Mouse (Mus musculus) embryonic facial prominence, embryonic 14.5 days (tissue): ENCODE data around the gene Usp1. TPM values are rescaled to one million over a fixed set of nuclear protein-coding genes. Genes with fewer than 3 reads are reported as not detected.
"Not testable (repeated sequence)": the region's sequence is repeated elsewhere in the genome, so short reads cannot be mapped to it uniquely, and the experiment has no call there.

ENCODE experiments used
- ATAC-seq: fragments of 200-750 bp; cut with Nextera tagmentation; 2 replicates; pipeline ENCODE4 v1.8.0; 2017; ENCODE audit warnings: low read depth, moderate number of reproducible peaks, moderate TSS enrichment
- DNase-seq: peaks from one replicate; pipeline ENCODE4 v3.0.0-alpha.2; 2015; ENCODE audit warnings: low spot score
- H3K27ac ChIP-seq: fragments of 300-500 bp; sonication (generic); replicated peaks from 2 replicates; pipeline ENCODE4 v1.5.1; 2014; ENCODE audit warnings: low read depth, mild to moderate bottlenecking, low read length, moderate library complexity
- H3K27me3 ChIP-seq: fragments of 300-500 bp; sonication (generic); replicated peaks from 2 replicates; pipeline ENCODE4 v1.6.1; 2014; ENCODE audit warnings: low read length; ENCODE audit not compliant: control insufficient read depth, insufficient read depth
- H3K36me3 ChIP-seq: fragments of 300-500 bp; sonication (generic); 2 replicates; pipeline ENCODE4 v1.6.1; 2014; ENCODE audit warnings: low read length, mixed read lengths; ENCODE audit not compliant: control insufficient read depth, insufficient read depth
- H3K4me1 ChIP-seq: fragments of 300-500 bp; sonication (generic); 2 replicates; pipeline ENCODE4 v1.6.1; 2014; ENCODE audit warnings: antibody characterized with exemption, low read length; ENCODE audit not compliant: control insufficient read depth, insufficient read depth
- H3K4me2 ChIP-seq: fragments of 300-500 bp; sonication (generic); 2 replicates; pipeline ENCODE4 v1.6.1; 2014; ENCODE audit warnings: low read depth, mild to moderate bottlenecking, low read length, moderate library complexity, mixed read lengths
- H3K4me3 ChIP-seq: fragments of 300-500 bp; sonication (generic); 2 replicates; pipeline ENCODE4 v1.5.1; 2014; ENCODE audit warnings: low read depth, mild to moderate bottlenecking, low read length
- H3K9ac ChIP-seq: fragments of 300-500 bp; sonication (generic); 2 replicates; pipeline ENCODE4 v1.6.1; 2014; ENCODE audit warnings: low read depth, mild to moderate bottlenecking, low read length, moderate library complexity, mixed read lengths
- H3K9me3 ChIP-seq: fragments of 300-500 bp; sonication (generic); 2 replicates; pipeline ENCODE4 v1.6.1; 2016; ENCODE audit warnings: low read length; ENCODE audit not compliant: control insufficient read depth
- WGBS: fragments of 180-500 bp; shearing (Covaris S2); extraction: QIAGEN DNeasy Blood & Tissue Kit; methylation state at CpG from one replicate; pipeline ENCODE4 v1.1.7; 2014; 5-methylcytosine and 5-hydroxymethylcytosine counted together
- polyA plus RNA-seq: library from polyadenylated mRNA; unstranded; fragments of >200 nt; fragmentation: Nextera tagmentation; extraction: Ambion mirVana; gene quantifications from 2 replicates; pipeline ENCODE4 v1.2.1, GENCODE M21; 2014

The Usp1 gene
- polyA plus RNA-seq, 1 experiment from 2014 or later: 97.5 TPM

DNA sequence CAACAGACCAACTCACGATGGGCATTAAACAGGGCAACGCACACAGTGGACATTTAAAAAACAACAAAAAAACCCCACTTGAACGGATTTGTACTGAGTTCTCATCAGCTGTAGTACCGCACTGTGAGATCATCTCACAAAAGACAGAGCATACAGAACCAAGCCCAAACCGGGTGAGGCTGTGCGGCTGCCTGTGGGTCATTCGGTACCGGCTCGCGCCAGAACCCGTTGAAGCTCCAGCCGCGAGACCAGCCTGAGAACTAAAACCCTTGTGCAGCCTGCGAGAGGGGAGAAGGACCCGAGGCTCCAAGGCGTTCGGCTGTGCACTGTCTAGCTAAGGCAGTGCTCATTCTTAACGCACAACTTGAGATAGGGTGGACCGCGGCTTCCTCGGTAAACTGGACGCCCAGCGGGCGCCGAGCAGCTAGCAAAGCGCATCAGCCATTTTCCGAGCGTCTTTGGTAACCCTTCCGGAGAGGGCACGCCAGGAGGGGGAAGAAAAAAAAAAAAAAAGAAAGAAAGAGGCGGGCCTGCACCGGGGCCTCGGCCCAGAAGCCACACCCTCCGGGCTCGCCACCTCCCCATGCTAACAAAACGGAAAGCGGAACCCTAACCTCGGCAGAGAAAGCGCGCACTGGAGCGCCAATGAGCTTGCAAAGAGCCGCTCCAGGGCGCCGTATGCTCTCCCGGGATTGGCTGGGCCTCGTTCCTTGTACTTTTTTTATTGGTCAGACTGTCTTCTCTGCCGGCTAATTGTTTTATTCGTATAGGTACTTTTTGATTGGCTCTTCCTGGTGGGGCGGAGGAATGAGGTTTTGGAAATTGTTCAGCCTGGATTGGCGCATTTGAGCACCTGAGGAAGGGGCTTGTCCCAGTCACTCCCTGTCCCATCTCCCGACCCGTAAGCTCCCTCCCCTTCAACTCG is 705 bp upstream of the Usp1 start:
- H3K36me3 ChIP-seq: no peaks in the 10 kb centered on the region
- WGBS: under 1% methylated on average over 48 of the region's 53 CpGs
- peak overlapping the region; percentile 96 for H3K9ac ChIP-seq
- ATAC-seq (peak; percentile 97), DNase-seq (peak; percentile 100)
- H3K9me3 ChIP-seq: peaks cover 9% of the 10 kb centered on the region; the same call in 1 of the 2 replicates
- no peaks in the 10 kb centered on the region for H3K27me3 ChIP-seq
- H3K4me3 ChIP-seq: peak overlapping the region; percentile 93
- peak overlapping the region; percentile 86 for H3K4me2 ChIP-seq
- H3K4me1 ChIP-seq: peaks cover 13% of the 10 kb centered on the region
- H3K27ac ChIP-seq: peak overlapping the region; percentile 100

DNA sequence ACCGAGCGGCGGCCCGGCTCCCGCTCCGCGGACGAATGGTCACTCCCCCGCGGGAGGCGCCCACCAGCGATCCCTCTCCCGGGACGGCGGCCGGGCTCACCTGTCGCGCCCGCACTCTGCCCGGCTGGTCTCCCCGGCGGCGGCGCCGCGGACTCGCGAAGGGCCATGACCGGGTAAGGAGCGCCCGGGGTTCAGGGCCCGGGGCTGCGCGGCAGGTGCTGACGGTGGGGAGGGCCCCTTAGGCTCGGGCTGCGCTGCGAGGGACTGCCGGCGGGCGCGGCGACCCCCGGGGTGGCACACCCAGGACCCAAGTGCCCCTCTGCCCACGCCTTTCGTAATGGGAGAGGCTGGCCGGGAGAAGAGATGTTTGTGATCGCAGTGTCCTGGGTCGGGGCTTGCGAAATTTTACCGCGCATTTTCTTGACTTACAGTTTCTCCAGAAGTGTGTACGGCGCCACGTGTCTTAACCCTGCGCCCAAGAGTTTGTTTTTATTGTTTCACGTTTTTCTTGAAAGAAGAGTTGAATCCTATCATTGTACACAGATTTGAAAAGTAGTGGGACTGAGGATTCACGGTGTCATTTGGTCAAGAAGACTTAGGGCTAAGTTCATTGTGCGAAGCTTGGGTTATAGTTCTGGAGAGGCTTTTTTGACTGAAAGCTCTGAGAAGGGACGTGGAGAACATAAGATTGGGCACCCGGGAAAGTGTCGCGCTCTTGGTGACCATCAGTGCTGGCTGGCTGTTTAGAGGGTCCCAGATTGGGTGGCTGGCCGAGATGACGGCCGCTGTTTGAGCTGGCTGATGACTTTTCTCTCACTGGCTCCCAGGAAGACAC is 678 bp downstream of the Usp1 start:
- Histone ChIP-seq H3K4me1 (peaks cover 13% of the 10 kb centered on the region), H3K27ac (peak overlapping the region; percentile 100), H3K36me3 (peaks cover 6% of the 10 kb centered on the region), H3K27me3 (no peaks in the 10 kb centered on the region), H3K9me3 (peaks cover 4% of the 10 kb centered on the region; the same call in 1 of the 2 replicates), H3K4me2 (peak overlapping the region; percentile 86), H3K9ac (peak overlapping the region; percentile 96), H3K4me3 (peak overlapping the region; percentile 93)
- DNase-seq (peak; percentile 45), ATAC-seq (peak; percentile 0; the same call in 1 of the 2 replicates)
- WGBS: under 1% methylated on average over 30 of the region's 66 CpGs

GRCm38 (mm10) chr4:98924906-98925178 is 1.2 kb downstream of the Usp1 start:
- Histone ChIP-seq H3K4me1 (peaks cover 13% of the 10 kb centered on the region), H3K27ac (no peak overlapping the region; the same call in 1 of the 2 replicates), H3K9ac (peak overlapping the region; percentile 96), H3K4me3 (peak overlapping the region; percentile 93), H3K36me3 (peaks cover 10% of the 10 kb centered on the region), H3K27me3 (no peaks in the 10 kb centered on the region), H3K9me3 (no peaks in the 10 kb centered on the region), H3K4me2 (peak overlapping the region; percentile 86)
- DNase-seq (no peak), ATAC-seq (no peak)
- 2% methylated on average over 2 of the region's 2 CpGs for WGBS

DNA sequence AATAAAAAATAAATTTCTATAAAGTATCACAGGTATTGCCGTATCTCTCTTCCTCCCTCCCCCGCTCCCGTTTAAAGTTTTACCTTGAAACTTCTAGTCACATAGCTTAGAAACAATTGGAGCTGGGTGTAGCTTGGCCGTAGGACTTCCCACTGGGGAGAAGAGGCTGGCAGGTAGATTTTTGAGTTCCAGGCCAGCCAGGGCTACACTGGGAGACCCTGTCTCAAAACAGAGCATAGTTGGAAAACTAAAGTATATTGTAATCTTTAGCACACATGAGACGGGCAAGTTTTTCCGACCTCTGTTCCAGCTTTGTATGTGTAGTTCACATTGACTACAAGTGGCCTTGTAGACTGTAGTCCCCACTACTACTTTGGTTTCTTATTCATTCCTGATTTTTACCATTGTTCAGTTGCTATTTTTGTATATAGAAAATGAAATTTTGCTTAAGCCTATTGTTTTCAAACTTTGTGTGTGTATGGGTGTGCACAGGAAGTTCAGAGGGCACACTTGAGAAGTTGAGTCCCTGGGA is 1.7 kb downstream of the Usp1 start:
- DNase-seq (peak; percentile 4), ATAC-seq (no peak)
- Histone ChIP-seq H3K27ac (no peak overlapping the region), H3K4me3 (peak overlapping the region; percentile 93), H3K36me3 (peaks cover 14% of the 10 kb centered on the region), H3K27me3 (no peaks in the 10 kb centered on the region), H3K9me3 (no peaks in the 10 kb centered on the region), H3K4me2 (peak overlapping the region; percentile 86), H3K4me1 (peaks cover 13% of the 10 kb centered on the region), H3K9ac (peak overlapping the region; percentile 96)
- 17% methylated on average over 6 of the region's 6 CpGs for WGBS

- Histone ChIP-seq H3K4me1 (no peaks in the 10 kb centered on the region), H3K9me3 (no peaks in the 10 kb centered on the region), H3K36me3 (peaks cover 69% of the 10 kb centered on the region), H3K9ac (no peak overlapping the region), H3K4me2 (no peak overlapping the region), H3K27me3 (no peaks in the 10 kb centered on the region), H3K4me3 (no peak overlapping the region), H3K27ac (no peak overlapping the region)
- WGBS: 79% methylated on average over 6 of the region's 6 CpGs
- DNase-seq (no peak), ATAC-seq (no peak)
These were observed 12.4 kb downstream of the Usp1 start for GRCm38 (mm10) chr4:98936036-98936435.

- not testable (repeated sequence) for DNase-seq, H3K27me3 ChIP-seq, ATAC-seq, H3K9ac ChIP-seq, H3K4me1 ChIP-seq, H3K4me2 ChIP-seq, H3K4me3 ChIP-seq, H3K9me3 ChIP-seq, H3K27ac ChIP-seq
- peaks cover 67% of the 10 kb centered on the region for H3K36me3 ChIP-seq
- WGBS: 90% methylated on average over 6 of the region's 6 CpGs
These were observed 14.6 kb downstream of the Usp1 start for GRCm38 (mm10) chr4:98938210-98938609.

DNA sequence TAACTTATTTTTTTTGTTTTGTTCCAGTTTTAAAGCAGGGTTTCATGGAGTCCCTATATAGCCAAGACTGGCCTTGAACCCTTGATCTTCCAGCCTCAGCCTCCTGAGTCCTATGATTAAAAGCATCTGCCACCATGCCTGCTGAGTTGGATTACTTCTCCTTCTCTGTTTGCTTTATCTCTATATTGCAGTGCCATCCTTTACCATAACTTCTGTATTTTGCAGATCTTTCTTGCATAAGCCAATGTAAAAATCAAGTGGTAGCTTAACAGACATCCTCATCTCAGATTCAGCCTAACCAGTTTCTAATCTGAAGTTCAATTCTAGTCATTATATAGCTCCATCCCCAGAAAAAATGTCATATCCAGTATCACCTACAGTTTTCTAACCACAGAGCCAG is 27.0 kb downstream of the Usp1 start:
- no peak for ATAC-seq
- Histone ChIP-seq H3K27me3 (no peaks in the 10 kb centered on the region), H3K27ac (no peak overlapping the region), H3K4me2 (no peak overlapping the region), H3K9ac (no peak overlapping the region), H3K4me3 (no peak overlapping the region), H3K36me3 (peaks cover 31% of the 10 kb centered on the region), H3K4me1 (no peaks in the 10 kb centered on the region), H3K9me3 (no peaks in the 10 kb centered on the region)
- no peak for DNase-seq

DNA sequence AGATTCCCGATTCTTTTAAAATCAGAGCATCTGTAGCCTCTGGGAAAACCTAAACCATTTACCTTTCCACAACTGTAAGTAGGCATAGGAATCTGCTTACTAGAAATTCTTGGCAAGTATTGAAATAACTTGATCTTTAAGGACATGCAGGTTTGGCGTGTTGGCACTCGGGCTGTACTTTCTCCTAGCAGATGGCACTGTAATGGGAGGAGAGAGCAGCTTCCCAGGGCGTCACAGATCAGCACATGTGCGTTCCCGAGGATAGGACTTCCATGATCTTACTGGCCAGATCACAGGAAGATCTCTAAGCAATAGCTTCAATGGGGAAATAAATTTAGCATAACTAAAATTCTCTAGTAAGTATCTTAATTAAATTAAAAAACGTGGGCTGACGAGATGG is 32.4 kb downstream of the Usp1 start:
- Histone ChIP-seq H3K27ac (no peak overlapping the region), H3K9me3 (no peaks in the 10 kb centered on the region), H3K27me3 (no peaks in the 10 kb centered on the region), H3K4me1 (no peaks in the 10 kb centered on the region), H3K36me3 (peaks cover 63% of the 10 kb centered on the region), H3K4me2 (no peak overlapping the region), H3K9ac (no peak overlapping the region), H3K4me3 (no peak overlapping the region)
- ATAC-seq (no peak), DNase-seq (no peak)
- WGBS: 92% methylated on average over 8 of the region's 8 CpGs
